Mouse (Mus musculus) monocyte, adult 5-6 weeks (primary cell): ENCODE results near the gene Sorbs2. TPM values are rescaled to one million over a fixed set of nuclear protein-coding genes. Genes with fewer than 3 reads are reported as not detected.
"Not testable (repeated sequence)": the region's sequence is repeated elsewhere in the genome, so short reads cannot be mapped to it uniquely, and the experiment has no call there.

Experiments
- ATAC-seq: fragments of 153-309, 156-312 bp; replicated peaks from 2 replicates; pipeline ENCODE4 v1.8.0; 2017; ENCODE audit warnings: mild to moderate bottlenecking; ENCODE audit not compliant: low TSS enrichment, insufficient number of reproducible peaks, severe bottlenecking, poor library complexity, low FRiP score
- total RNA-seq: library from RNA; stranded (forward); fragments of 200-1000, 200-491, 200-594 nt; gene quantifications from 3 replicates; pipeline ENCODE4 v1.2.3, GENCODE M21; 2017

Sorbs2 gene
- total RNA-seq, 1 experiment from 2014 or later, result not detected

DNA sequence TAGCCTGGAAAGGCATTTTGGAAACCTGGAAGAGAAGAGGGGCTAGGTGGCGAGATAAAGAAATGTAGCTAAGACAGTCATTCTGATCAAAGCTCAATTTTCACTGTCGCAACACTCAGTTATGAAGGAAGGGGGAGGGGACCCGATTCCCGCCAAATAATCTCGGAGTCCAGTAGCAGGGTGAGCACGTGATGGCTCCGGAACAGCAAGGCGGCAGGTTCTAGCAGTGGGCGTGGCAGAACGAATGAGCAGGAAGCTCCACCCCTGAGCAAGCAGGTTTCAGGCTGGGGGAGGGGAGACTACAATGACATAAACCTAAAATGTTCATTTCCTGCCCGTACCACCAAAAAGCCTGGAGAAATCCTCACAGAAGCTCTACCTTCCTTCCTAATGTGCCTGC is 364.0 kb downstream of the Sorbs2 start:
- not testable (repeated sequence) for ATAC-seq

GRCm38 (mm10) chr8:45872077-45872476 is 364.5 kb downstream of the Sorbs2 start:
- no peak for ATAC-seq

DNA sequence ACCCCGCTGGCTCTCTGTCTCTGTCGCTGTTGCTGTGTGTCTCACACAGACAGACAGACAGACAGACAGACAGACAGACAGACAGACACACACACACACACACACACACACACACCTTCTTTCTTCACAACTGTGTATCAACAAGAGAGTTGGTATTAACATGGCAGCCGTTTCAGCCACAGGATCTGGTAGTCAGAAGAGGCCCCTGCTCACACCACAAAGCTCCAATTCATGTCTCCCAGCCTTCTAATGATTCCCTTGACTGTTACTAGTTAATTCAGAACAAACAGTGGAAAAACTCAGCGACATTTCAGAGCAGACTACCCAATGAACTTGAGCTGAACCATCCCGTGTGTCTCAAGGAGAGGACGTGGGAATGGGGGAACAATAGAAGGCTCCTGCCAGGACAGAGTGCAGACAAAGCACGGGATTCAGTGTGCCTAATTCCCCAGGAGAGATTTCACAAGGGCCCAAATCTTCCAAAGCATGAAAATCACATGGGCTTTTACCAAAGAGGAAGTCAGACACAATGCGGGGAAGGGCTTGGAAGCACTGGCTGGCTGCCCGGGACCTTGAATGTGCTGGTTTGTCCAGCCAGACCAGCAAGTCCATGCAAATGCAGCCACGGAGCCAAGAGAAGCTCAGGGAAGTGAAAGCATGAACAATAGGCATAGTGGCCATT is 367.5 kb downstream of the Sorbs2 start:
- ATAC-seq, result no peak

GRCm38 (mm10) chr8:45876397-45876796 is 368.8 kb downstream of the Sorbs2 start:
- ATAC-seq, result no peak

Other genes starting within 250 kb of the Sorbs2 start
- not detected in 3 replicates for gene F11, start 245.8 kb upstream of the Sorbs2 start, total RNA-seq
- gene Klkb1, start 212.9 kb upstream of the Sorbs2 start, total RNA-seq, result 0.19 TPM in 1 of 3 replicates, not detected in the others
- not detected in 3 replicates for gene Gm45753, start 199.3 kb upstream of the Sorbs2 start, total RNA-seq
- 35.5 to 50.5 TPM (median 44.3 TPM) in 3 replicates for gene Cyp4v3, start 174.6 kb upstream of the Sorbs2 start, total RNA-seq
- 0.39 TPM in 1 of 3 replicates, not detected in the others for gene Fam149a, start 125.5 kb upstream of the Sorbs2 start, total RNA-seq
- gene Tlr3, start 96.7 kb upstream of the Sorbs2 start, total RNA-seq, result 1.8 to 10.0 TPM in 2 of 3 replicates, not detected in the other